Mouse (Mus musculus): ENCODE results near the gene Tmem170. TPM values are rescaled to one million over a fixed set of nuclear protein-coding genes. Genes with fewer than 3 reads are reported as not detected.

Gene Tmem170
- total RNA-seq, 2 experiments from 2014 or later = 2.7 to 3.4 TPM

DNA sequence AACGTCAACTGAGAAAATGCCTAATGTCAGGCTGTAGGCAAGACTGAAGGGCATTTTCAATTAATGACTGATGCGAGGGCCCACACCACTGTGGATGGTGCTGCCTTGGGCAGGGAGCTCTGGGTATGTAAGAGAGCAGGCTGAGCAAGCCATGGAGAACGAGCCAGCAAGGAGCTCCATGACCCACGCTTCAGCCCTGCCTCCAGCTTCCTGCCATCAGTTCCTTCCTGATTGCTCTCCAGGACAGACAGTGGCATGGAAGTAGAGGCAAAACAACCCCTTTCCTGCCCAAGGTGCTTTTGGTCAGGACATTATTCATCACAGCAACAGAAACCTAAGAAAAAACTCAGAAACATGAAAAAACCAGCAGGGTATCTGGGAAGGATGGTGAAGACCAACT is 55.9 kb downstream of the Tmem170 start:
- DNase-seq = no peak
- intact Hi-C loops (cut with DNase I) = loop anchor here (2.0 to 10.0 kb wide), 2 partner anchors 36 to 286 kb away; partner anchors contain the start of gene Znrf1

DNA sequence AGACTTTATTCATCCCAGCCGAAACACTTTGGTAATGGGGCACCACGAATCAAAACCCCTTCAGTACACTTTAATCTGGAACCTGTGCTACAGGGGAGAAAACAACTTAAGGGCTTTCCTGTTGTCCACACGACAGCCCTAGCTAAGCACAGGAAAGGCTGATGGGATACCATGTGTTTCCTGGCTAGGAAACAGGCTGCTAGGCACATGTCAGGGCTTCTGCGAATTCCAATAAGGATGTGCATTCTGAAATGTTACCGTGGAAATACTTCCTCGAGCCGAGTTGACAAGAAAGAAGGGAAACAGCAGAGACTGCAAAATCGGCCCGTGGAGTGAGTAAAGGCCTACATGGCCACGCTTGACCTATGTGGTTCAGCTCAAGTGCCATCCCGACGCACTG is 56.5 kb downstream of the Tmem170 start:
- no peak for DNase-seq
- intact Hi-C loops (cut with DNase I) = loop anchor here (2.0 to 10.0 kb wide), 2 partner anchors 35 to 285 kb away; partner anchors contain the start of gene Znrf1

DNA sequence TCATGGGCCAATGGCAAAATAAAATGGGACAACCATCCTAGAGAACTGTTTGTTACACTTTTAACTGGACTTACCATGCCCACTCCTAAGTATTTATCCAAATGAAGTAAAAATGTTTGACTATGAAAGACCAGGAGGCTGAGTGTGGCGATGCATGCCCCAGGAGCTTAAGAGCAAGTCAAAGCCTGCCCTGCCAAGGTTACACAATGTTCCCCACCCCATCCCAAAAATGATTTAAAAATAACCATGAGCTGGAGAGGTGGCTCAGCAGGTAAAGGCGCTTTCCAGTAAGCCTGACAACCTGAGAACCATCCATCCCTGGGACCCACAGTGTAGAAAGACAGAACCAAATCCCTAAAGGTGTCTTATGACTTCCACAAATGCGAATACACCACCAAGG is 58.0 kb downstream of the Tmem170 start:
- no peak for DNase-seq
- intact Hi-C loops (cut with DNase I) = no loop called here

DNA sequence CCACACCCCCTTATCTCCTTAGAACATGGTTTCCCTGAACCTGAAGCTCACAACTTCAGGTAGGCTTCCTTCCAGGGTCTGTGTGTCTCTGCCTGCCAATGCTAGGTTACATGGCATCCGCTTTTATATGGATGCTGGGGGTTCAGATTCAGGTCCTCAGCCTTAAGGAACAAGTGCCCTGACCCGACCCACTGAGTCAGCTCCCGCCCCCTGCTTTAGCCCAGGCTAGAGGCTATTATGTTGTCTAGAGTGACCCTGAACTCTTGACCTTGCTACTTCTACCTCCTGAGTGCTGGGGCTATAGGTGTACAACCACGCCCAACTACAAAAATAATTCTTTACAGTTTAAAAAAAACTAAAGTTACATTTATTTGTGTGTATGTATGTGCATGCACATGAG is 61.5 kb downstream of the Tmem170 start:
- intact Hi-C loops (cut with DNase I) = no loop called here
- DNase-seq = no peak

DNA sequence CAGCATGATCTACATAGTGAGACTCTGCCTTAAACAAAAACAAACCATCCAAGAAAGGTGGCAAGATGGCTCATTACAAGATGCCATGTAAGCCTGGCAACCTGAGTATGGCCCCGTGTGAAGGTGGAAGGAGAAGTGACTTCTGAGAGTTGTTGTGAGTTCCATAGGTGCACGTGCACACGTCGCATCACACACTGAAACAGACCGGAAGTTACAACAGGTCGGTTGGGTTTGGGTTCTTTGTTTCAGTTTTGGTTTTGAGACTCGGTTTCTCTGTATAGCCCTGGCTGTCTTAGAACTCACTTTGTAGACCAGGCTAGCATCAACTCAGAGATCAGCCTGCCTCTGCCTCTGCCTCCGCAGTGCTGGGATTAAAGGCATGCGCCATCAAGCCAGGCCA is 62.7 kb downstream of the Tmem170 start:
- intact Hi-C loops (cut with DNase I) = loop anchor here (2.0 to 5.0 kb wide), 2 partner anchors 77 to 101 kb away; no protein-coding TSS in a partner anchor
- no peak for DNase-seq

Other genes starting within 250 kb of the Tmem170 start
- gene Ldhd, start 246.4 kb downstream of the Tmem170 start, total RNA-seq (2021) = 1 to 10 TPM; 6.0 to 6.2 TPM
- 10 to 100 TPM in 1 of 2 experiments, 1 to 10 TPM in 1; 9.5 to 10.3 TPM for gene Zfp1, start 233.3 kb downstream of the Tmem170 start, total RNA-seq (2021)
- gene Ctrb1, start 185.7 kb downstream of the Tmem170 start, total RNA-seq (2021) = under 1 TPM in 1 of 2 experiments, not detected in 1; 0.40 TPM
- 10 to 100 TPM; 48.0 to 54.2 TPM for gene Bcar1, start 132.9 kb downstream of the Tmem170 start, total RNA-seq (2021)
- 10 to 100 TPM; 43.7 to 53.7 TPM for gene Cfdp1, start 22.5 kb downstream of the Tmem170 start, total RNA-seq (2021)
- gene Chst5, start 33.7 kb upstream of the Tmem170 start, total RNA-seq (2021) = not detected
- gene Tmem231, start 57.1 kb upstream of the Tmem170 start, total RNA-seq (2021) = 1 to 10 TPM; 1.5 to 2.3 TPM
- 100 to 1,000 TPM; 121 to 124 TPM for gene Gabarapl2, start 64.0 kb upstream of the Tmem170 start, total RNA-seq (2021)
- gene Adat1, start 115.6 kb upstream of the Tmem170 start, total RNA-seq (2021) = 1 to 10 TPM; 1.7 to 2.1 TPM
- 10 to 100 TPM; 91.1 to 95.3 TPM for gene Kars, start 134.6 kb upstream of the Tmem170 start, total RNA-seq (2021)
- 10 to 100 TPM; 12.8 to 13.6 TPM for gene Terf2ip, start 134.6 kb upstream of the Tmem170 start, total RNA-seq (2021)
- gene Gm6793, start 138.3 kb upstream of the Tmem170 start, total RNA-seq (2021) = under 1 TPM in 1 of 2 experiments, not detected in 1; 0.17 TPM

All from heart, postnatal 10 days (tissue).